Mouse (Mus musculus): ENCODE measurements around the gene 4930583I09Rik. TPM values are rescaled to one million over a fixed set of nuclear protein-coding genes. Genes with fewer than 3 reads are reported as not detected.

The 4930583I09Rik gene
- total and polyA plus RNA-seq, 2 experiments from 2014 or later, result not detected

DNA sequence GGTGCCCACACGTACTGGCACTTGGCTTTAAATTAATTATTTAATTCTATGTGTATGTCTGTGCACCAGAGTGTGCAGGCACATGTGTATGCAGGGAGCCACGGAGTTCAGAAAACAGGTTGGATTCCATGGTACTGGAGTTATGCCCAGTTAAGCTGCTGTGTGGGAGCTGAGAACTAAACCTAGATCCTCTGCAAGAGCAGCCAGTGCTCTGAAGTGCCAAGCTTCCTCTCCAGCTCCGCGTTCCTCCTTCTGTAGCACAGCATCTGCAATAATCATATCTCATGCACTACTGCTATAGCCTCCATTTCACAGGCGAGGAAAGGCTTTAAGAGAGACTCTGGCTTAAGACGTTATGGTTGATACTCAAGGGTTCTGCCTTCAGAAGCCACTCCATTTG is 22.3 kb downstream of the 4930583I09Rik start:
- Histone ChIP-seq H3K27ac (ENCODE audit: low read depth, low read length) (no peak overlapping the region), H3K27me3 (ENCODE audit: insufficient read depth, low read length) (no peaks in the 10 kb centered on the region), H3K9ac (replicated peaks; ENCODE audit: low read length, poor library complexity, severe bottlenecking) (no peak overlapping the region), H3K36me3 (ENCODE audit: insufficient read depth, low read length) (no peaks in the 10 kb centered on the region), H3K9me3 (ENCODE audit: low read length) (no peaks in the 10 kb centered on the region), H3K4me1 (ENCODE audit: insufficient read depth, low read length) (no peaks in the 10 kb centered on the region), H3K4me2 (ENCODE audit: low read depth, low read length, poor library complexity, severe bottlenecking) (no peak overlapping the region), H3K4me3 (ENCODE audit: low read depth, low read length) (no peak overlapping the region)
- WGBS, result 89% methylated on average over 6 of the region's 6 CpGs
- ATAC-seq (ENCODE audit: low FRiP score) (no peak), DNase-seq (ENCODE audit: low spot score) (no peak)
- TF ChIP-seq CTCF (IDR thresholded peaks at IDR 0.05), result no peak

DNA sequence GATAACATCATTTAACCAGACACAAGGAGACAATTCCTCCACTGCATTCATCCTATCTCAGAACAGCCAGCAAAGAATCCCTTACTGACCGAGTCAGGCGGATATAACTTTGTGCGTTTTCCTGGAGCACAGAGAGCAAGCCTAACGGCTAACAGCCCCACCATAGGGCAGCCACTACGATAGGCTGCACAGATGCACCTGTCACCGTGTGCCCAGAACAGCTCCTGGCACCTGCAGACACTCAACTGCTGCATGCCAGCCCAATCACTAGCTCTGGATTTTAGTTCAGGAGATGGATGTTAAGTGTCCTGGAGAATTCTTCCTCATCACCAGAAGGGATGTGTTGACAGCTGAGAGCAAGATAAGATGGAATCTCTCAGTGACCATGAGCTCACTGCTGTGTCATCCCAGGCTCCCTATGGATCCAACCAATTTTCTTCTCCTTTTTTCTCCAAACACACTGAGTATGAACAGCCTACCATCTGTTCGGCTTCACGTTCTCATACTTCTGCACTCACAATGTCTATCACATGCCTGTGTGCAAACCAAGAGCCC is 29.8 kb downstream of the 4930583I09Rik start:
- Histone ChIP-seq H3K36me3 (ENCODE audit: insufficient read depth, low read length) (no peaks in the 10 kb centered on the region), H3K27me3 (ENCODE audit: insufficient read depth, low read length) (no peaks in the 10 kb centered on the region), H3K4me3 (ENCODE audit: low read depth, low read length) (no peak overlapping the region), H3K4me1 (ENCODE audit: insufficient read depth, low read length) (no peaks in the 10 kb centered on the region; the same call in 1 of the 2 replicates), H3K27ac (ENCODE audit: low read depth, low read length) (no peak overlapping the region), H3K9me3 (ENCODE audit: low read length) (no peaks in the 10 kb centered on the region), H3K9ac (replicated peaks; ENCODE audit: low read length, poor library complexity, severe bottlenecking) (no peak overlapping the region), H3K4me2 (ENCODE audit: low read depth, low read length, poor library complexity, severe bottlenecking) (no peak overlapping the region)
- no peak for TF ChIP-seq CTCF (IDR thresholded peaks at IDR 0.05)
- ATAC-seq (ENCODE audit: low FRiP score) (no peak), DNase-seq (ENCODE audit: low spot score) (peak; percentile 23)
- WGBS, result 84% methylated on average over 8 of the region's 8 CpGs

DNA sequence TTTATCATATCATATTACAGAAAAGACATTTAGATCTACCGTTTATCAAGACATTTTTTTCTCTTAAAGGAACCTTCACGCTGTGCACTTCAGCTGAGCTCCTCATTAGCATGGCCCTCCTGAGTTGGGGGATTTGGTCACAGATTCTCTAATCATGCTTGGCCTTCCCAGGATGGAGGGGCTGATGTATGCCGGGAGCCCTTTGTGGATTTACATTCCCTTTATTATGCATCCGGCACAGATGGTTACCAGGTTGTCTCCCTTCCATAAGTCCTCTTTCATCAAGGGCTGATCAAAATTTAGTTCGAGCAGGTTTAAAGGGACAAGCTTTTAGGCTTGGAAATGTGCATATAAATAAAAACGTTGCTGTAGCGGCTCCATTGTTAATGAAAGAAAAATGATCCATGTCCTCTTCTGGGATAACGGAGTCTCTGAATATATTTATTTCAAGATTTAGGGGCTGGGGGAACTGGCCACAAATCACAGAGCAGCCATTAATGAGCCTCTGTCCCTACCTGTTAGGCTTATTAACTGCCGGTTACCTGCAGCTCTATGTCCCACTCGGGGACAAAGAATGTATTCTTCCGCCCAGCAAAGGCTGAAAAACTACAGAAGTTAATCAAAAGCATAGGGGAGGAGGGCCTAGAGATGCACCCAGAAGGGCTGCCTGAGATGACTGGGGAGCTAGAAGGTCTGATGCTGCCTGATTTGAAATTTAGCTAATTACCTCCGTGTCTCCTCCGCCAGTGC is 31.3 kb downstream of the 4930583I09Rik start:
- H3K9ac ChIP-seq (replicated peaks; ENCODE audit: low read length, poor library complexity, severe bottlenecking), result no peak overlapping the region
- H3K27ac ChIP-seq (ENCODE audit: low read depth, low read length), result no peak overlapping the region
- no peak overlapping the region for H3K4me3 ChIP-seq (ENCODE audit: low read depth, low read length)
- 30% methylated on average over 13 of the region's 13 CpGs for WGBS
- TF ChIP-seq CTCF (IDR thresholded peaks at IDR 0.05), result no peak
- peak; percentile 4 for DNase-seq (ENCODE audit: low spot score)
- H3K4me2 ChIP-seq (ENCODE audit: low read depth, low read length, poor library complexity, severe bottlenecking), result no peak overlapping the region
- no peaks in the 10 kb centered on the region for H3K9me3 ChIP-seq (ENCODE audit: low read length)
- no peaks in the 10 kb centered on the region; the same call in 1 of the 2 replicates for H3K4me1 ChIP-seq (ENCODE audit: insufficient read depth, low read length)
- no peaks in the 10 kb centered on the region for H3K36me3 ChIP-seq (ENCODE audit: insufficient read depth, low read length)
- no peak for ATAC-seq (ENCODE audit: low FRiP score)
- H3K27me3 ChIP-seq (ENCODE audit: insufficient read depth, low read length), result no peaks in the 10 kb centered on the region

DNA sequence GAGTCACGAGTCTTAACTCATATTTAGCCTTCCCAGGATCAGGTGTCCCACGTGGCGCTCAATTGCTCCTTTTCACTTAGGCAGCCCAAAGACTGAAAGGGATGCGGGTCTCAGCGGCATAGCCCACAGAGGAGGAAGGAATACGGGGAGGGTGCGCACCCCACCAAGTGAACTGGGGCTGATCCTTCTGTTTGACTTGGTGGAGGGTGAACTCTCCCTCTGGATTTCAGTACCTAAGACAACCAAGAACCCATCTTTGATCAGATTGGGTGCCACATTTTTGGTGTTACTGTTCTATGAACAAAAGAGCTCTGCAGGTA is 33.0 kb downstream of the 4930583I09Rik start:
- no peak for ATAC-seq (ENCODE audit: low FRiP score)

DNA sequence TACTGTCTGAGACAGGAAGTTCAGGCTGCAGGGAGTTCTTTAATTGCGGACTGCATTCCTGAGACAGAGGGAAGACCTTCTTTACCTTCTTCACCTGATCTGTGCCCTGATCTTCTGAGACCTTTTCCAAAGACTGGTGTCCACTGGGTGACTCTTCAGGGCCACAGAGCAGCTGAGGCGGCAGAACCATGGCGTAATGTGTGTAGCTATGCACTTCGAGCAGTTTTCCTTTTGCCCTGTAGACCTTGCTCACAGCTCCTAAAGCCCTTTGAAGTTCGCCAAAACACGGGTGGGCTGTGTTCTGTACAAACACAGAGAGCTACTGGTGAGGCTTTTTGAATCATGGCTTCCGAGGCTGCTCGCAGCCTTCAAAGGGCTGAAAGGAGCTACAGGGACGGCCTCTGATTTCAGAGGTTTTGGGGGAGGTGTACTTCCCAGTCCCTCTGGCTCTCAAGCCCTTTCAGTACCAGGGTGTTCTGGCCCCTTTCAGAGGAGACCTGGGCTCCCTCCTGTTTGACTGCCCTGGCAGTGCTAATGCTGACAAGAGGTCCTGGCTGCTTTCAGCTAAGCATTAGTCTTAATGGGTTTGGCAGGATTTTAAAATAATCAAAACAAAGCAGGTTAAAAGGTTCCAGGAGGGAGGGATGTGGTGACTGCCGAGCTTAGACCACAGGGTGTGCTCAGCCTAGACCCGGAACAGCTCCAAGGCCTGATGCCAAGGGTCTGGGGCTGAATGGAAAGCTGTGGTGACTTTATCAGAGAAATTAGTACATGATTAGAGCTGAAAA is 33.5 kb downstream of the 4930583I09Rik start:
- H3K4me1 ChIP-seq (ENCODE audit: insufficient read depth, low read length), result no peaks in the 10 kb centered on the region; the same call in 1 of the 2 replicates
- peak; percentile 10 for DNase-seq (ENCODE audit: low spot score)
- no peak for ATAC-seq (ENCODE audit: low FRiP score)
- no peak overlapping the region for H3K27ac ChIP-seq (ENCODE audit: low read depth, low read length)
- no peak overlapping the region for H3K9ac ChIP-seq (replicated peaks; ENCODE audit: low read length, poor library complexity, severe bottlenecking)
- H3K36me3 ChIP-seq (ENCODE audit: insufficient read depth, low read length), result no peaks in the 10 kb centered on the region
- no peak for TF ChIP-seq CTCF (IDR thresholded peaks at IDR 0.05)
- WGBS, result 31% methylated on average over 11 of the region's 11 CpGs
- no peak overlapping the region for H3K4me2 ChIP-seq (ENCODE audit: low read depth, low read length, poor library complexity, severe bottlenecking)
- no peaks in the 10 kb centered on the region for H3K27me3 ChIP-seq (ENCODE audit: insufficient read depth, low read length)
- H3K9me3 ChIP-seq (ENCODE audit: low read length), result no peaks in the 10 kb centered on the region
- no peak overlapping the region for H3K4me3 ChIP-seq (ENCODE audit: low read depth, low read length)

More for the DNA sequence above, 33.0 kb downstream of the 4930583I09Rik start:
- no peaks in the 10 kb centered on the region; the same call in 1 of the 2 replicates for H3K4me1 ChIP-seq (ENCODE audit: insufficient read depth, low read length)
- WGBS, result 67% methylated on average over 7 of the region's 7 CpGs
- H3K36me3 ChIP-seq (ENCODE audit: insufficient read depth, low read length), result no peaks in the 10 kb centered on the region
- no peak overlapping the region for H3K27ac ChIP-seq (ENCODE audit: low read depth, low read length)
- H3K9ac ChIP-seq (replicated peaks; ENCODE audit: low read length, poor library complexity, severe bottlenecking), result no peak overlapping the region
- H3K9me3 ChIP-seq (ENCODE audit: low read length), result no peaks in the 10 kb centered on the region
- H3K4me2 ChIP-seq (ENCODE audit: low read depth, low read length, poor library complexity, severe bottlenecking), result no peak overlapping the region
- no peaks in the 10 kb centered on the region for H3K27me3 ChIP-seq (ENCODE audit: insufficient read depth, low read length)
- TF ChIP-seq CTCF (IDR thresholded peaks at IDR 0.05), result no peak
- DNase-seq (ENCODE audit: low spot score), result no peak
- H3K4me3 ChIP-seq (ENCODE audit: low read depth, low read length), result no peak overlapping the region

DNA sequence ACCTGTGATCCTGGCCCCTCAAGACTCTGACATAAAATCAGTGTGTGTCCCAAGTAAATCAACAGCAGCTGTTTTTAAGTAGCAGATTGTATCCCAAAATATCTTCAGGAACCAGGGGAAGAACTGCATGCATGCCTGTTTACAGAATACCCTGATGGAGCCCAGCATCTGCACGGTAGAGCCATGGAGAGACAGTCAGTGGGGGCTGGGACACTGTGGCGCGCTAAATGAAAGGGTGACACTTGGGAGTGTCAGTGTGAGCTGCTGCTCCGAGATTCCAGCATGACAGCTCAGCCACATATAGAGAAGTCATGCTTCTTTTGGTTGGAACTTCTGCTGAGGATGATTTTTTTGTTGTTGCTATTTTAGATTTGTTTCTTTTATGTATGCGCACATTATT is 43.2 kb downstream of the 4930583I09Rik start:
- no peak for TF ChIP-seq CTCF (IDR thresholded peaks at IDR 0.05)
- Histone ChIP-seq H3K36me3 (ENCODE audit: insufficient read depth, low read length) (no peaks in the 10 kb centered on the region), H3K4me1 (ENCODE audit: insufficient read depth, low read length) (no peaks in the 10 kb centered on the region), H3K27ac (ENCODE audit: low read depth, low read length) (no peak overlapping the region), H3K9ac (replicated peaks; ENCODE audit: low read length, poor library complexity, severe bottlenecking) (no peak overlapping the region), H3K9me3 (ENCODE audit: low read length) (no peaks in the 10 kb centered on the region), H3K4me3 (ENCODE audit: low read depth, low read length) (no peak overlapping the region), H3K4me2 (ENCODE audit: low read depth, low read length, poor library complexity, severe bottlenecking) (no peak overlapping the region), H3K27me3 (ENCODE audit: insufficient read depth, low read length) (no peaks in the 10 kb centered on the region)
- ATAC-seq (ENCODE audit: low FRiP score), result no peak
- no peak for DNase-seq (ENCODE audit: low spot score)
- WGBS, result 71% methylated on average over 5 of the region's 5 CpGs
